Mouse (Mus musculus) heart, embryonic 14.5 days (tissue): Measurements from ENCODE around the gene Gm6588. TPM values are rescaled to one million over a fixed set of nuclear protein-coding genes. Genes with fewer than 3 reads are reported as not detected.

Experiments
- ATAC-seq: fragments of 200-750 bp; cut with Nextera tagmentation; 2 replicates; pipeline ENCODE4 v1.8.0; 2017; ENCODE audit warnings: low read depth, moderate TSS enrichment; ENCODE audit not compliant: insufficient number of reproducible peaks, insufficient read depth, low FRiP score
- H3K27ac ChIP-seq, 2 experiments: fragments of 200-500 bp in 1 of 2; fragments of 300-500 bp in 1 of 2; sonication (generic) in 1 of 2; replicated peaks in 1 of 2; 2 replicates each; pipeline ENCODE4 v1.5.1; 2012 to 2014; ENCODE audit warnings: low read depth in 2 of 2, low read length in 2 of 2, control low read depth in 1 of 2, mild to moderate bottlenecking in 1 of 2, mixed read lengths in 1 of 2; ENCODE audit not compliant: control insufficient read depth in 1 of 2, insufficient read depth in 1 of 2
- H3K27me3 ChIP-seq: fragments of 300-500 bp; sonication (generic); 2 replicates; pipeline ENCODE4 v1.6.1; 2014; ENCODE audit warnings: mild to moderate bottlenecking, low read length, control low read depth; ENCODE audit not compliant: control insufficient read depth, insufficient read depth
- H3K36me3 ChIP-seq: fragments of 300-500 bp; sonication (generic); 2 replicates; pipeline ENCODE4 v1.6.1; 2014; ENCODE audit warnings: mild to moderate bottlenecking, control low read depth, low read length, mixed read lengths; ENCODE audit not compliant: control insufficient read depth, insufficient read depth
- H3K4me1 ChIP-seq, 2 experiments: fragments of 200-500 bp in 1 of 2; fragments of 300-500 bp in 1 of 2; sonication (generic) in 1 of 2; 2 replicates each; pipeline ENCODE4 v1.6.1; 2012 to 2014; ENCODE audit warnings: low read length in 2 of 2, control low read depth in 1 of 2, mixed read lengths in 1 of 2; ENCODE audit not compliant: control insufficient read depth in 2 of 2, insufficient read depth in 2 of 2
- H3K4me2 ChIP-seq: fragments of 300-500 bp; sonication (generic); 2 replicates; pipeline ENCODE4 v1.6.1; 2014; ENCODE audit warnings: mild to moderate bottlenecking, low read length
- H3K4me3 ChIP-seq, 2 experiments: fragments of 200-500 bp in 1 of 2; fragments of 300-500 bp in 1 of 2; sonication (generic) in 1 of 2; 2 replicates each; pipeline ENCODE4 v1.5.1; 2012 to 2014; ENCODE audit warnings: low read length in 2 of 2, mild to moderate bottlenecking in 2 of 2, control low read depth in 1 of 2, low read depth in 1 of 2, moderate library complexity in 1 of 2; ENCODE audit not compliant: control insufficient read depth in 1 of 2, insufficient read depth in 1 of 2
- H3K9ac ChIP-seq: fragments of 300-500 bp; sonication (generic); 2 replicates; pipeline ENCODE4 v1.6.1; 2014; ENCODE audit warnings: mild to moderate bottlenecking, low read length
- H3K9me3 ChIP-seq: fragments of 300-500 bp; sonication (generic); 2 replicates; pipeline ENCODE4 v1.6.1; 2016; ENCODE audit warnings: low read length, control low read depth; ENCODE audit not compliant: control insufficient read depth
- WGBS: fragments of 180-500 bp; shearing (Covaris S2); extraction: QIAGEN DNeasy Blood & Tissue Kit; methylation state at CpG from one replicate; pipeline ENCODE4 v1.1.7; 2014; 5-methylcytosine and 5-hydroxymethylcytosine counted together
- polyA plus RNA-seq: library from polyadenylated mRNA; unstranded; fragments of >200 nt; fragmentation: Nextera tagmentation; extraction: Ambion mirVana; gene quantifications from 2 replicates; pipeline ENCODE4 v1.2.1, GENCODE M21; 2014

The Gm6588 gene
- polyA plus RNA-seq, 1 experiment from 2014 or later: not detected

DNA sequence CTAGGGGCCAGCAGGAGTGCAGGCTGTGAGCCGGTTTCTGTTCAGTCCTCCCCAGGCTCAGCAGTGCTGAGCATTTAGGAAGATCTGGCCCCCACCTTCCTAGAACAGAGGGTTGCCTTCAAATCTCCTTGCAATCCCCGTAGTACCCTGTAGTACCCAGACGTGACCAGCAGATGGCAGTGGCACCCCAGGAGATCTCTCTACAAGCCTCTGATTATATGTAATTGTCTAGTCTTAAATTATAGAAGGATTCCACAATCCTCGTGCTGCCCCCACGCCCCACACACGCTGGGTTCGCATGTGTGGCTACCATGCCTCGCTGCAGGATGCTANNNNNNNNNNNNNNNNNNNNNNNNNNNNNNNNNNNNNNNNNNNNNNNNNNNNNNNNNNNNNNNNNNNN lies 16.2 kb upstream of the Gm6588 start:
- Histone ChIP-seq H3K27ac (no peak overlapping the region), H3K4me2 (no peak overlapping the region), H3K36me3 (no peaks in the 10 kb centered on the region), H3K27me3 (peaks cover 72% of the 10 kb centered on the region), H3K4me3 (no peak overlapping the region), H3K9me3 (no peaks in the 10 kb centered on the region), H3K4me1 (no peaks in the 10 kb centered on the region), H3K9ac (no peak overlapping the region)
- 3% methylated on average over 8 of the region's 8 CpGs for WGBS
- no peak for ATAC-seq

DNA sequence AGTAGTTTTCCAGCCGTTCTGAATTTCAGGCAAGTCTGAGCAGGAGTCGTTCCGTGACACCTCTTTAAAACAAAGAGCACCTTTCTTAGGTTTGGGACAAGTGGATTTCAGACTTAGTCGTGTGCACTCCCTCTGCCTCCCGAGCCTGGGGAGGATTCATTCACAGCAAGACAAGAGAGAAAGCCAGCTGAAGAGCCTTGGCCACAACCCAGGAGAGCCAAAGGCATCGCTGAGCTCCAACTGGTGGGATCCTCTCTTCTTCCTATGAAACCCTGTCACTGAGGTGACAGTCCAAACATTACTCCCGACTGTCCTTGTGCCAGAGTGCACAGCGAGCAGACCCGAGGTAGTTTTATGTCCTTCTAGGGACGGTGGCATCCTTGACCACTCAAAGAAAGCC lies 10.7 kb upstream of the Gm6588 start:
- Histone ChIP-seq H3K4me1 (no peaks in the 10 kb centered on the region), H3K27ac (no peak overlapping the region), H3K27me3 (peaks cover 49% of the 10 kb centered on the region), H3K36me3 (no peaks in the 10 kb centered on the region), H3K9ac (no peak overlapping the region), H3K9me3 (no peaks in the 10 kb centered on the region), H3K4me2 (no peak overlapping the region), H3K4me3 (no peak overlapping the region)
- 45% methylated on average over 10 of the region's 10 CpGs for WGBS
- no peak for ATAC-seq

DNA sequence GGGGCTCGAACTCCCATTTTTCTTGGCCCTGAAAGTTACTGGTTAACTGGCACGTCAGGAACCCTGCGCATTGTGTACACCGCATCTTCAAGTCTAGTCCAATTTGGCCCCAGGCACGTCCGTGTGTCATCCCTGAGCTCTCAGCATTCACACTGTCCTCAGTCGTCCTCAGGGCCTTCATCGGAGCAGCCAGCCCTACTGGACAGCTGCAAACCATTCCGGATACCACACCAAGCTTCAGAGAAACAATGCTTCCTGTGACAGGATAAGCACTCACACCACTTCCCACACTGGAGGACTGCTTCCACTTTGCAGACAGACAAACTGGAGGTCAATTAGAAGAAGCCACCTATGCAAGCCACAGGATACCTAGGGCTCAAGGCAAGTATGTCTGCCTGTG lies 3.9 kb downstream of the Gm6588 start:
- H3K9ac ChIP-seq: no peak overlapping the region
- peaks cover 58% of the 10 kb centered on the region for H3K27me3 ChIP-seq

GRCm38 (mm10) chr5:112454966-112455555 lies 5.8 kb downstream of the Gm6588 start:
- Histone ChIP-seq H3K27ac (no peak overlapping the region), H3K9me3 (0 out of 2 replicates have a peak, but pooled peaks cover 3% of the 10 kb centered on the region), H3K4me3 (no peak overlapping the region), H3K36me3 (no peaks in the 10 kb centered on the region), H3K4me1 (peaks cover 0 to 3% of the 10 kb centered on the region in 2 experiments; a peak in 1 of 4 replicates), H3K9ac (no peak overlapping the region), H3K4me2 (no peak overlapping the region), H3K27me3 (peaks cover 65% of the 10 kb centered on the region)
- ATAC-seq: no peak
- 62% methylated on average over 12 of the region's 12 CpGs for WGBS

More for the DNA sequence above, 3.9 kb downstream of the Gm6588 start:
- H3K4me3 ChIP-seq: no peak overlapping the region
- H3K27ac ChIP-seq: no peak overlapping the region
- ATAC-seq: no peak
- peaks cover 0 to 3% of the 10 kb centered on the region in 2 experiments; a peak in 1 of 4 replicates for H3K4me1 ChIP-seq
- 0 out of 2 replicates have a peak, but pooled peaks cover 3% of the 10 kb centered on the region for H3K9me3 ChIP-seq
- no peaks in the 10 kb centered on the region for H3K36me3 ChIP-seq
- H3K4me2 ChIP-seq: no peak overlapping the region
- WGBS: 54% methylated on average over 9 of the region's 9 CpGs

GRCm38 (mm10) chr5:112459903-112460302 lies 10.7 kb downstream of the Gm6588 start:
- Histone ChIP-seq H3K4me2 (no peak overlapping the region), H3K27ac (no peak overlapping the region), H3K9me3 (0 out of 2 replicates have a peak, but pooled peaks cover 3% of the 10 kb centered on the region), H3K4me3 (no peak overlapping the region), H3K27me3 (peaks cover 55% of the 10 kb centered on the region), H3K36me3 (no peaks in the 10 kb centered on the region), H3K9ac (no peak overlapping the region), H3K4me1 (no peaks in the 10 kb centered on the region)
- ATAC-seq: no peak
- 54% methylated on average over 3 of the region's 3 CpGs for WGBS

DNA sequence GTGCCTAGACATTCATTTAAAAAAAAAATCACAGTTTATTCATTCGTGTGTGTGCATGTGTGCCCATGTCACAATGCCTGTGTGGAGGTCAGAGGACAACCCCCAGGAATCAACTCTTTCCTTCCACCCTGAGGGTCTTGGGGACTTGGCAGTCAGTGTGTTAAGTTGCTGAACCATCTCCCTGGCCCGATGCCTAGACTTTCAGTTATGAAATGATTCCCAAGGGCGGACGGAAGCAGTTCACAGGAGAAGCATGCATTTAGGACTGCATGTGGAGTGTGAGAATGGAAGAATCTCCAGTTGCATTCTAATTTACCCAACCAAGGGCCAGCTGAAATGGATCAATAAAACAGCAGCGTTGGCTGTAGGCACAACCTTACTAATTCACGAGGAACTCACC lies 17.1 kb downstream of the Gm6588 start:
- no peak overlapping the region for H3K4me3 ChIP-seq
- H3K9me3 ChIP-seq: 0 out of 2 replicates have a peak, but pooled peaks cover 4% of the 10 kb centered on the region
- H3K4me1 ChIP-seq: no peaks in the 10 kb centered on the region
- H3K27me3 ChIP-seq: peaks cover 24% of the 10 kb centered on the region
- no peak overlapping the region for H3K9ac ChIP-seq
- no peak overlapping the region for H3K27ac ChIP-seq
- no peak for ATAC-seq
- 63% methylated on average over 6 of the region's 6 CpGs for WGBS
- no peak overlapping the region for H3K4me2 ChIP-seq
- H3K36me3 ChIP-seq: no peaks in the 10 kb centered on the region

DNA sequence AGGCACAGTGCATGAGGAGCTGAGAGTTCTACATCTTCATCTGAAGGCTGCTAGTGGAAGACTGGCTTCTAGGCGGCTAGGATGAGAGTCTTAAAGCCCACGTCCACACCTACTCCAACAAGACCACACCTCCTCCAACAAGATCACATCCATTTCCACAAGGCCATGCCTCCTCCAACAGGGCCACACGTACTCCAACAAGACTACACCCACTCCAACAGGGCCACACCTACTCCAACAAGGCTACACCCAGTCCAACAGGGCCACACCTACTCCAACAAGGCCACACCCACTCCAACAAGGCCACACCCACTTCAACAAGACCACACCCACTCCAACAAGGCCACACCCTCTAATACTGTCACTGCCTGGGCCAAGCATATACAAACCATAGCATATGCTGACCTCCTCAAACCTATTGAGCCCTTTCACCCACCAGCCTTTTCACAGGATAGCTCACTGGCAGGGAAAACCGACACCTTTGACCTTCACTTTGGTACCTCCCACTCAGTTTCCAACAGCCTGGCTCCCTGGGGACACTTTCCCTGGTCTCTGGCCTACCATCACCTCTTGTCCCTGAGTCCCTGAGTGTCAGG lies 19.9 kb downstream of the Gm6588 start:
- 76% methylated on average over 4 of the region's 4 CpGs for WGBS
- no peaks in the 10 kb centered on the region for H3K36me3 ChIP-seq
- H3K4me1 ChIP-seq: no peaks in the 10 kb centered on the region
- H3K9me3 ChIP-seq: 0 out of 2 replicates have a peak, but pooled peaks cover 4% of the 10 kb centered on the region
- ATAC-seq: no peak
- H3K27ac ChIP-seq: no peak overlapping the region
- H3K4me2 ChIP-seq: no peak overlapping the region
- H3K9ac ChIP-seq: no peak overlapping the region
- H3K27me3 ChIP-seq: peaks cover 43% of the 10 kb centered on the region
- no peak overlapping the region for H3K4me3 ChIP-seq
